Mouse (Mus musculus) kidney, postnatal 0 days (tissue): ENCODE results near the gene Itgb3bp. TPM values are rescaled to one million over a fixed set of nuclear protein-coding genes. Genes with fewer than 3 reads are reported as not detected.

Source experiments
- ATAC-seq: fragments of 200-750 bp; cut with Nextera tagmentation; replicated peaks from 2 replicates; pipeline ENCODE4 v1.8.0; 2017; ENCODE audit warnings: low read depth, moderate number of reproducible peaks, moderate TSS enrichment, moderate library complexity; ENCODE audit not compliant: low FRiP score
- DNase-seq: peaks from one replicate; pipeline ENCODE4 v3.0.0-alpha.2; 2016; ENCODE audit warnings: low spot score
- H3K27ac ChIP-seq: fragments of 300-500 bp; sonication (generic); 2 replicates; pipeline ENCODE4 v1.5.1; 2014; ENCODE audit warnings: mild to moderate bottlenecking
- H3K27me3 ChIP-seq: fragments of 300-500 bp; sonication (generic); 2 replicates; pipeline ENCODE4 v1.6.1; 2014; ENCODE audit warnings: low read length, mixed read lengths; ENCODE audit not compliant: insufficient read depth
- H3K36me3 ChIP-seq: fragments of 300-500 bp; sonication (generic); 2 replicates; pipeline ENCODE4 v1.6.1; 2014; ENCODE audit warnings: low read length, mixed read lengths; ENCODE audit not compliant: insufficient read depth
- H3K4me1 ChIP-seq: fragments of 300-500 bp; sonication (generic); replicated peaks from 2 replicates; pipeline ENCODE4 v1.6.1; 2014; ENCODE audit warnings: antibody characterized with exemption, low read length, mixed read lengths; ENCODE audit not compliant: insufficient read depth
- H3K4me2 ChIP-seq: fragments of 300-500 bp; sonication (generic); 2 replicates; pipeline ENCODE4 v1.6.1; 2014; ENCODE audit warnings: mild to moderate bottlenecking, low read length, moderate library complexity, mixed read lengths
- H3K4me3 ChIP-seq: fragments of 300-500 bp; sonication (generic); replicated peaks from 2 replicates; pipeline ENCODE4 v1.5.1; 2014; ENCODE audit warnings: low read depth, low read length
- H3K9ac ChIP-seq: fragments of 300-500 bp; sonication (generic); 2 replicates; pipeline ENCODE4 v1.6.1; 2014; ENCODE audit warnings: low read depth, low read length
- H3K9me3 ChIP-seq: fragments of 300-500 bp; sonication (generic); replicated peaks from 2 replicates; pipeline ENCODE4 v1.6.1; 2016; ENCODE audit warnings: low read length, inconsistent platforms, mixed read lengths
- CTCF ChIP-seq: IDR thresholded peaks from 2 replicates; pipeline ENCODE4 v1.5.1; 2016; ENCODE audit warnings: antibody characterized with exemption, low read depth, mild to moderate bottlenecking, moderate library complexity
- WGBS: fragments of 180-500 bp; shearing (Covaris S2); extraction: QIAGEN DNeasy Blood & Tissue Kit; methylation state at CpG from one replicate; pipeline ENCODE4 v1.1.7; 2014; 5-methylcytosine and 5-hydroxymethylcytosine counted together
- polyA plus RNA-seq: library from polyadenylated mRNA; unstranded; fragments of >200 nt; fragmentation: Nextera tagmentation; extraction: Ambion mirVana; gene quantifications from 2 replicates; pipeline ENCODE4 v1.2.1, GENCODE M21; 2015

Itgb3bp gene
- polyA plus RNA-seq, 1 experiment from 2014 or later: 38.3 TPM

- DNase-seq: peak; percentile 80
- H3K27me3 ChIP-seq: no peaks in the 10 kb centered on the region
- 4% methylated on average over 23 of the region's 23 CpGs for WGBS
- peaks cover 6% of the 10 kb centered on the region; the same call in 1 of the 2 replicates for H3K4me1 ChIP-seq
- TF ChIP-seq CTCF: no peak
- peak within 1 kb of the TSS; percentile 84 for H3K4me2 ChIP-seq
- H3K9me3 ChIP-seq: no peaks in the 10 kb centered on the region
- ATAC-seq: peak; percentile 90
- H3K36me3 ChIP-seq: no peaks in the 10 kb centered on the region
- H3K4me3 ChIP-seq: peak within 1 kb of the TSS; percentile 72
- H3K9ac ChIP-seq: peak within 1 kb of the TSS; percentile 67
- H3K27ac ChIP-seq: peak within 1 kb of the TSS; percentile 90
Observed at GRCm38 (mm10) chr4:99929149-99929612, 432 bp downstream of the Itgb3bp start, which contains the start of gene Pgm1. TSS of gene Pgm1 (plus strand) at chr4:99929414.

GRCm38 (mm10) chr4:99928521-99928920 is 1.1 kb downstream of the Itgb3bp start:
- Histone ChIP-seq H3K4me2 (no peak overlapping the region), H3K27ac (no peak overlapping the region), H3K4me3 (no peak overlapping the region), H3K27me3 (no peaks in the 10 kb centered on the region), H3K9ac (no peak overlapping the region), H3K9me3 (no peaks in the 10 kb centered on the region), H3K36me3 (no peaks in the 10 kb centered on the region), H3K4me1 (peaks cover 6% of the 10 kb centered on the region; the same call in 1 of the 2 replicates)
- peak; percentile 12 for DNase-seq
- 49% methylated on average over 6 of the region's 6 CpGs for WGBS
- no peak for TF ChIP-seq CTCF
- ATAC-seq: no peak

- Histone ChIP-seq H3K27me3 (no peaks in the 10 kb centered on the region), H3K36me3 (no peaks in the 10 kb centered on the region), H3K4me1 (peaks cover 3% of the 10 kb centered on the region; the same call in 1 of the 2 replicates), H3K9me3 (no peaks in the 10 kb centered on the region), H3K4me2 (no peak overlapping the region), H3K27ac (no peak overlapping the region), H3K4me3 (no peak overlapping the region), H3K9ac (no peak overlapping the region)
- no peak for DNase-seq
- ATAC-seq: no peak
- no peak for TF ChIP-seq CTCF
- WGBS: 82% methylated on average over 4 of the region's 4 CpGs
Observed at GRCm38 (mm10) chr4:99926380-99926779, 3.2 kb downstream of the Itgb3bp start.

GRCm38 (mm10) chr4:99913894-99914451 is 15.6 kb downstream of the Itgb3bp start:
- 0 out of 2 replicates have a peak, but pooled peaks cover 4% of the 10 kb centered on the region for H3K36me3 ChIP-seq
- no peaks in the 10 kb centered on the region for H3K4me1 ChIP-seq
- H3K9me3 ChIP-seq: no peaks in the 10 kb centered on the region
- 73% methylated on average over 4 of the region's 4 CpGs for WGBS
- H3K9ac ChIP-seq: no peak overlapping the region
- DNase-seq (peak; percentile 41), ATAC-seq (no peak)
- TF ChIP-seq CTCF: peak; percentile 76
- H3K4me3 ChIP-seq: no peak overlapping the region
- no peak overlapping the region for H3K4me2 ChIP-seq
- H3K27me3 ChIP-seq: no peaks in the 10 kb centered on the region
- H3K27ac ChIP-seq: no peak overlapping the region

- Histone ChIP-seq H3K27ac (no peak overlapping the region), H3K9ac (no peak overlapping the region), H3K4me3 (no peak overlapping the region), H3K9me3 (no peaks in the 10 kb centered on the region), H3K36me3 (no peaks in the 10 kb centered on the region), H3K4me1 (no peaks in the 10 kb centered on the region), H3K27me3 (no peaks in the 10 kb centered on the region), H3K4me2 (no peak overlapping the region)
- no peak for DNase-seq
- no peak for ATAC-seq
- TF ChIP-seq CTCF: no peak
Observed at GRCm38 (mm10) chr4:99882405-99882804, 47.2 kb downstream of the Itgb3bp start.

- H3K36me3 ChIP-seq: no peaks in the 10 kb centered on the region
- H3K4me1 ChIP-seq: no peaks in the 10 kb centered on the region
- H3K4me3 ChIP-seq: no peak overlapping the region
- TF ChIP-seq CTCF: peak; percentile 76
- ATAC-seq (no peak), DNase-seq (peak; percentile 56)
- H3K9me3 ChIP-seq: no peaks in the 10 kb centered on the region
- no peak overlapping the region for H3K9ac ChIP-seq
- no peak overlapping the region for H3K27ac ChIP-seq
- no peak overlapping the region for H3K4me2 ChIP-seq
- H3K27me3 ChIP-seq: no peaks in the 10 kb centered on the region
Observed at GRCm38 (mm10) chr4:99881882-99882281, 47.7 kb downstream of the Itgb3bp start.
